Mouse (Mus musculus) liver, postnatal 0 days (tissue): ENCODE results near the gene Tap2. TPM values are rescaled to one million over a fixed set of nuclear protein-coding genes. Genes with fewer than 3 reads are reported as not detected.

ENCODE experiments used
- ATAC-seq: fragments of 200-750 bp; cut with Nextera tagmentation; 2 replicates; pipeline ENCODE4 v1.8.0; 2017; ENCODE audit warnings: mild to moderate bottlenecking, moderate library complexity
- DNase-seq: peaks from one replicate; pipeline ENCODE4 v3.0.0-alpha.2; 2016
- H3K27ac ChIP-seq: fragments of 300-500 bp; sonication (generic); 2 replicates; pipeline ENCODE4 v1.5.1; 2014; ENCODE audit warnings: antibody characterized with exemption, moderate library complexity, mild to moderate bottlenecking, low read depth
- H3K27me3 ChIP-seq: fragments of 300-500 bp; sonication (generic); 2 replicates; pipeline ENCODE4 v1.6.1; 2014; ENCODE audit warnings: low read length, control low read depth, mixed read lengths; ENCODE audit not compliant: insufficient read depth
- H3K36me3 ChIP-seq: fragments of 300-500 bp; sonication (generic); replicated peaks from 2 replicates; pipeline ENCODE4 v1.6.1; 2014; ENCODE audit warnings: mild to moderate bottlenecking, control low read depth, low read length, moderate library complexity, mixed read lengths; ENCODE audit not compliant: insufficient read depth
- H3K4me1 ChIP-seq: fragments of 300-500 bp; sonication (generic); 2 replicates; pipeline ENCODE4 v1.6.1; 2014; ENCODE audit warnings: antibody characterized with exemption, mild to moderate bottlenecking, control low read depth; ENCODE audit not compliant: insufficient read depth
- H3K4me2 ChIP-seq: fragments of 300-500 bp; sonication (generic); 2 replicates; pipeline ENCODE4 v1.6.1; 2014; ENCODE audit warnings: low read depth, mild to moderate bottlenecking, low read length, moderate library complexity, mixed read lengths
- H3K4me3 ChIP-seq: fragments of 300-500 bp; sonication (generic); 2 replicates; pipeline ENCODE4 v1.5.1; 2014; ENCODE audit warnings: low read depth, low read length
- H3K9ac ChIP-seq: fragments of 300-500 bp; sonication (generic); replicated peaks from 2 replicates; pipeline ENCODE4 v1.6.1; 2014; ENCODE audit warnings: mild to moderate bottlenecking, moderate library complexity
- H3K9me3 ChIP-seq: fragments of 300-500 bp; sonication (generic); 2 replicates; pipeline ENCODE4 v1.6.1; 2016; ENCODE audit warnings: mild to moderate bottlenecking, control low read depth, low read length, mixed read lengths
- CTCF ChIP-seq: sonication (generic); IDR thresholded peaks from 2 replicates; pipeline ENCODE4 v1.5.1; 2016; ENCODE audit warnings: antibody characterized with exemption, low read depth
- EP300 ChIP-seq: IDR thresholded peaks from 2 replicates; pipeline ENCODE4 v1.6.1; 2016; ENCODE audit warnings: antibody characterized with exemption, low read depth, mild to moderate bottlenecking
- WGBS: fragments of 180-500 bp; shearing (Covaris S2); extraction: QIAGEN DNeasy Blood & Tissue Kit; methylation state at CpG from one replicate; pipeline ENCODE4 v1.1.7; 2014; ENCODE audit not compliant: insufficient replicate concordance; 5-methylcytosine and 5-hydroxymethylcytosine counted together
- polyA plus RNA-seq: library from polyadenylated mRNA; unstranded; fragments of >200 nt; fragmentation: Nextera tagmentation; extraction: Ambion mirVana; gene quantifications from 2 replicates; pipeline ENCODE4 v1.2.1, GENCODE M21; 2015

Tap2 gene
- polyA plus RNA-seq, 1 experiment from 2014 or later, result 10.5 TPM

GRCm38 (mm10) chr17:34170877-34171498 is 32.3 kb upstream of the Tap2 start:
- no peak for TF ChIP-seq EP300
- peak; percentile 97 for TF ChIP-seq CTCF
- H3K4me3 ChIP-seq, result peak overlapping the region; percentile 28
- ATAC-seq, result peak; percentile 78

GRCm38 (mm10) chr17:34172528-34172927 is 30.8 kb upstream of the Tap2 start:
- no peak overlapping the region for H3K4me3 ChIP-seq
- H3K36me3 ChIP-seq, result no peaks in the 10 kb centered on the region
- no peak overlapping the region for H3K9ac ChIP-seq
- DNase-seq (no peak), ATAC-seq (no peak)
- H3K4me1 ChIP-seq, result peaks cover 3% of the 10 kb centered on the region
- no peak for TF ChIP-seq EP300
- peak; percentile 43; the same call in 1 of the 2 replicates for TF ChIP-seq CTCF
- no peak overlapping the region for H3K4me2 ChIP-seq
- whole genome bisulfite sequencing, result 95% methylated on average over 5 of the region's 5 CpGs
- no peaks in the 10 kb centered on the region for H3K9me3 ChIP-seq
- H3K27ac ChIP-seq, result no peak overlapping the region
- no peaks in the 10 kb centered on the region for H3K27me3 ChIP-seq

More at GRCm38 (mm10) chr17:34170877-34171498, 32.3 kb upstream of the Tap2 start:
- H3K27me3 ChIP-seq, result no peaks in the 10 kb centered on the region
- H3K27ac ChIP-seq, result peak overlapping the region; percentile 40; the same call in 1 of the 2 replicates
- no peaks in the 10 kb centered on the region for H3K36me3 ChIP-seq
- peak; percentile 86 for DNase-seq
- 14% methylated on average over 13 of the region's 13 CpGs for WGBS
- H3K9me3 ChIP-seq, result no peaks in the 10 kb centered on the region
- 0 out of 2 replicates have a peak overlapping the region, but pooled peaks have one; percentile 21 for H3K9ac ChIP-seq
- peak overlapping the region; percentile 68 for H3K4me2 ChIP-seq
- peaks cover 3% of the 10 kb centered on the region for H3K4me1 ChIP-seq

GRCm38 (mm10) chr17:34174075-34174474 is 29.3 kb upstream of the Tap2 start:
- DNase-seq (no peak), ATAC-seq (no peak)
- Histone ChIP-seq H3K36me3 (no peaks in the 10 kb centered on the region), H3K9ac (no peak overlapping the region), H3K4me3 (no peak overlapping the region), H3K27me3 (no peaks in the 10 kb centered on the region), H3K4me2 (no peak overlapping the region), H3K9me3 (no peaks in the 10 kb centered on the region), H3K4me1 (peaks cover 3% of the 10 kb centered on the region), H3K27ac (no peak overlapping the region)
- TF ChIP-seq CTCF (no peak), EP300 (no peak)
- WGBS, result 33% methylated on average over 1 of the region's 1 CpGs

- DNase-seq, result peak; percentile 47
- H3K4me1 ChIP-seq, result peaks cover 6% of the 10 kb centered on the region; the same call in 1 of the 2 replicates
- 68% methylated on average over 4 of the region's 4 CpGs for WGBS
- H3K4me3 ChIP-seq, result no peak overlapping the region
- no peaks in the 10 kb centered on the region for H3K9me3 ChIP-seq
- H3K4me2 ChIP-seq, result no peak overlapping the region
- H3K9ac ChIP-seq, result no peak overlapping the region
- H3K27me3 ChIP-seq, result no peaks in the 10 kb centered on the region
- H3K27ac ChIP-seq, result no peak overlapping the region
- TF ChIP-seq EP300 (no peak), CTCF (peak; percentile 52)
- no peak for ATAC-seq
- no peaks in the 10 kb centered on the region for H3K36me3 ChIP-seq
These were observed 26.1 kb upstream of the Tap2 start for GRCm38 (mm10) chr17:34177179-34177578.

- 64% methylated on average over 6 of the region's 6 CpGs for WGBS
- no peak overlapping the region for H3K27ac ChIP-seq
- peaks cover 6% of the 10 kb centered on the region; the same call in 1 of the 2 replicates for H3K4me1 ChIP-seq
- no peak overlapping the region for H3K4me2 ChIP-seq
- ATAC-seq (no peak), DNase-seq (no peak)
- TF ChIP-seq CTCF, result no peak
- TF ChIP-seq EP300, result no peak
- H3K36me3 ChIP-seq, result no peaks in the 10 kb centered on the region
- no peaks in the 10 kb centered on the region for H3K9me3 ChIP-seq
- H3K9ac ChIP-seq, result no peak overlapping the region
- no peak overlapping the region for H3K4me3 ChIP-seq
- H3K27me3 ChIP-seq, result no peaks in the 10 kb centered on the region
These were observed 24.3 kb upstream of the Tap2 start for GRCm38 (mm10) chr17:34179019-34179418.

GRCm38 (mm10) chr17:34179913-34180859 is 23.1 kb upstream of the Tap2 start:
- TF ChIP-seq EP300 (no peak; the same call in 1 of the 2 replicates), CTCF (no peak)
- Histone ChIP-seq H3K4me3 (no peak overlapping the region), H3K4me1 (peaks cover 6% of the 10 kb centered on the region; the same call in 1 of the 2 replicates), H3K27me3 (no peaks in the 10 kb centered on the region), H3K9me3 (no peaks in the 10 kb centered on the region), H3K9ac (no peak overlapping the region), H3K27ac (no peak overlapping the region), H3K4me2 (no peak overlapping the region), H3K36me3 (no peaks in the 10 kb centered on the region)
- DNase-seq (no peak), ATAC-seq (peak; percentile 74)
- 56% methylated on average over 13 of the region's 13 CpGs for WGBS
